Mouse (Mus musculus) B cell, adult 62 days (primary cell): ENCODE measurements around the gene Akirin2. TPM values are rescaled to one million over a fixed set of nuclear protein-coding genes. Genes with fewer than 3 reads are reported as not detected.

Source experiments
- total RNA-seq: library from RNA; stranded (reverse); gene quantifications from 4 replicates; pipeline ENCODE4 v1.2.4, GENCODE M21; 2023

Gene Akirin2
- total RNA-seq = 61.1 to 63.5 TPM (median 62.1 TPM) in 4 replicates

DNA sequence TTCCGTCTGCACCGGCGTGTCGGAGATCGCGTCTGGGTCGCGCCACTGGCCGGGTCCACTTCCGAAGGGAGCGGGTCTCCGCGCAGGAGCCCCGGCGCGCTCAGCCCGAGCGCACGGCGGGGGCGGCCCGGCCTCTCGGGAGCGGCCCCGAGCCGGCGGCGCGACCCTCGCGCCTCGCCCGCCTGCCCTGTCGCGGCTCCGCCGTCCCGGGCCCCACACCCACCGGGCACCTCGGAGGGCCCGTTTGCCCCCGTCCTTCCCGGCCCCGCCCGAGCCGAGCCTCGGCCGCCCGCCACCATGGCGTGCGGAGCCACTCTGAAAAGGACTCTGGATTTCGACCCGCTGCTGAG, at the start of gene Akirin2:
TSS of gene Akirin2 (plus strand) at position 190 of the 350 bp plus-strand sequence.

DNA sequence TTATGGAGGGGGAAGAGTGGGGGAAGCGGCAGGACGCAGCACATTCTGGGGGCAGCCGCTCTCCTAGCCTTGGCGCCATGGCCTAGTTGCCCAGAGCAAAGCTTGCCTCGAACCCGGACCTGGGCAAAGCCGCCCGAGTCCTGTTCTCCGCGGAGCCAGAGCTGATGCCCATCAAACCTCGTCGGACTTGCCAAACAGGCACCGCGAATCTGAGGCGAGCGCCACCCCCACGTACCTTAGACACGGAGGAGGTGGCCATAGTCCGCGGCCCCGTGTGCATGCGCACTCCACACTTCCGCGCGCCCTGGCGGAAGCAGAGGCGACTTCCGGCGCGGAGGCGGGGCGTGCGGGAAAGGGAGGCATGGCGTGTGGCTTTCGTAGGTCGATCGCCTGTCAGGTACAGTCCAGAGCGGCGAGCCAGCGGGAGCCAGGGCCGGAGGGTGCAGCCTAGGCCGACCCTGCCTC, 63.9 kb downstream of the Akirin2 start, which contains the start of the genes Orc3 and Rars2:
TSS of gene Orc3 (minus strand) at position 315 of the 465 bp plus-strand sequence.
TSS of gene Rars2 (plus strand) at position 328 of the 465 bp plus-strand sequence.

Other genes starting within 250 kb of the Akirin2 start
- 80.4 to 95.9 TPM (median 94.1 TPM) in 4 replicates for gene Orc3, start 64.0 kb downstream of the Akirin2 start, total RNA-seq
- 19.3 to 27.4 TPM (median 25.2 TPM) in 4 replicates for gene Rars2, start 64.0 kb downstream of the Akirin2 start, total RNA-seq
- gene Slc35a1, start 136.5 kb downstream of the Akirin2 start, total RNA-seq = 13.2 to 19.0 TPM (median 17.5 TPM) in 4 replicates
- gene Cfap206, start 179.3 kb downstream of the Akirin2 start, total RNA-seq = not detected in 4 replicates
- gene Gm136, start 205.3 kb downstream of the Akirin2 start, total RNA-seq = not detected in 4 replicates
- gene Smim8, start 227.5 kb downstream of the Akirin2 start, total RNA-seq = 11.3 to 12.5 TPM (median 12.1 TPM) in 4 replicates